Mouse (Mus musculus) liver, postnatal 0 days (tissue): Measurements from ENCODE around the gene Pcsk7.

Experiments
- CTCF ChIP-seq: sonication (generic); IDR thresholded peaks from 2 replicates; pipeline ENCODE4 v1.5.1; 2016; ENCODE audit warnings: antibody characterized with exemption, low read depth
- EP300 ChIP-seq: IDR thresholded peaks from 2 replicates; pipeline ENCODE4 v1.6.1; 2016; ENCODE audit warnings: antibody characterized with exemption, low read depth, mild to moderate bottlenecking

- no peak for TF ChIP-seq CTCF
- no peak for TF ChIP-seq EP300
Observed at GRCm38 (mm10) chr9:45953511-45954293, 47.4 kb downstream of the Pcsk7 start.
